Mouse (Mus musculus) heart, adult 2 months (tissue): ENCODE measurements around the gene Zfp423. TPM values are rescaled to one million over a fixed set of nuclear protein-coding genes. Genes with fewer than 3 reads are reported as not detected.
"Not testable (repeated sequence)": the region's sequence is repeated elsewhere in the genome, so short reads cannot be mapped to it uniquely, and the experiment has no call there.

ENCODE experiments used
- DNase-seq, 2 experiments: peaks; one replicate each; pipeline ENCODE4 v3.0.0; 2021
- H3K27ac ChIP-seq: fragments of 200-600 bp; 2 replicates; pipeline ENCODE4 v1.8.1; 2022
- H3K27me3 ChIP-seq: fragments of 200-500 bp; 2 replicates; pipeline ENCODE4 v1.6.1; 2012; ENCODE audit warnings: mild to moderate bottlenecking, low read length, inconsistent platforms, mixed read lengths; ENCODE audit not compliant: control insufficient read depth, insufficient read depth
- H3K36me3 ChIP-seq: fragments of 200-500 bp; 2 replicates; pipeline ENCODE4 v1.6.1; 2012; ENCODE audit warnings: low read length, inconsistent platforms; ENCODE audit not compliant: control insufficient read depth, insufficient read depth
- H3K4me1 ChIP-seq: fragments of 200-500 bp; 2 replicates; pipeline ENCODE4 v1.6.1; 2011; ENCODE audit warnings: low read length; ENCODE audit not compliant: control insufficient read depth, insufficient read depth
- H3K4me3 ChIP-seq: fragments of 200-600 bp; 2 replicates; pipeline ENCODE4 v1.8.1; 2022
- H3K79me2 ChIP-seq: fragments of 200-500 bp; replicated peaks from 2 replicates; pipeline ENCODE4 v1.6.1; 2012; ENCODE audit warnings: mild to moderate bottlenecking, inconsistent platforms, low read length, moderate library complexity, mixed read lengths; ENCODE audit not compliant: control insufficient read depth, insufficient read depth
- H3K9ac ChIP-seq: fragments of 200-500 bp; 2 replicates; pipeline ENCODE4 v1.6.1; 2012; ENCODE audit warnings: low read depth, mild to moderate bottlenecking, control low read depth, inconsistent platforms, low read length, mixed read lengths
- CTCF ChIP-seq: fragments of 200-600 bp; IDR thresholded peaks from 2 replicates; pipeline ENCODE4 v1.8.1; 2022; ENCODE audit warnings: antibody characterized with exemption, mild to moderate bottlenecking, moderate library complexity
- EP300 ChIP-seq: fragments of 200-500 bp; IDR thresholded peaks from 2 replicates; pipeline ENCODE4 v1.6.1; 2011; ENCODE audit warnings: low read depth, low read length, control low read depth; ENCODE audit not compliant: insufficient read depth
- POLR2A ChIP-seq: fragments of 200-500 bp; IDR thresholded peaks from 2 replicates; pipeline ENCODE4 v1.6.1; 2011; ENCODE audit warnings: mild to moderate bottlenecking, low read depth, low read length, control low read depth; ENCODE audit not compliant: insufficient read depth
- WGBS: fragments of 180-500 bp; shearing (Covaris S2); methylation state at CpG from one replicate; pipeline ENCODE4 v1.1.7; 2018; 5-methylcytosine and 5-hydroxymethylcytosine counted together
- intact Hi-C: fragments of 180-260 bp; cut with DNase I; formaldehyde crosslinking; loops from one replicate; pipeline ENCODE4 v1.15.1; 2025
- polyA plus RNA-seq: library from polyadenylated mRNA; depleted of rRNA; stranded (reverse); fragments of >200 nt; gene quantifications from 2 replicates; pipeline ENCODE4 v1.2.3, GENCODE M21; 2012
- total RNA-seq, 2 experiments: library from RNA; stranded (reverse); gene quantifications; 2 replicates each; pipeline ENCODE4 v1.2.3; 2021

The Zfp423 gene
- total and polyA plus RNA-seq, 3 experiments: 4.3 to 5.3 (median 4.8) TPM

DNA sequence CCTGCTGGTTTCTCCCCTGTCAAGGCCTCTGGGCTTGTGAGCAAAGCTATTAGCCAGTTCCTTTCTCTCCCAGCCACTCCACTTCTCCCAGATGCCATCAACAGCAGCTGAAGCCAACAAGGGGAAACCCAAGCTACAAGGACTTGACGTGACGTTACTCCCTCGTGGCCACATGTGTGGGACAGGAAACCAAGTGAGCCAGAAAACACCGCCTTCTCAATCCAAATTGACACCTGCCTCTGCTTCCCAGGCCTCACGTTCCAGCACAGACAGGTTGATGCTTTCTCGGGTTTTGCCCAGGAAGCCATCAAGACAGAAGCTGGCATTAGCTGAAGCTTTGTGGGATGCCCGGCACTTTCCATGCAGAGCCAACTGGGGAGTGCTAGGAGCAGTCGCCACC, 96.3 kb downstream of the Zfp423 start:
- H3K36me3 ChIP-seq: no peaks in the 10 kb centered on the region
- intact Hi-C loops: no loop called here
- no peak overlapping the region for H3K9ac ChIP-seq
- H3K79me2 ChIP-seq: no peaks in the 10 kb centered on the region
- no peak overlapping the region for H3K4me3 ChIP-seq
- no peak for TF ChIP-seq EP300
- TF ChIP-seq POLR2A: no peak
- TF ChIP-seq CTCF: no peak
- H3K4me1 ChIP-seq: peaks cover 2% of the 10 kb centered on the region; the same call in 1 of the 2 replicates
- H3K27ac ChIP-seq: no peak overlapping the region
- H3K27me3 ChIP-seq: no peaks in the 10 kb centered on the region
- no peak for DNase-seq
- 66% methylated on average over 8 of the region's 8 CpGs for WGBS

DNA sequence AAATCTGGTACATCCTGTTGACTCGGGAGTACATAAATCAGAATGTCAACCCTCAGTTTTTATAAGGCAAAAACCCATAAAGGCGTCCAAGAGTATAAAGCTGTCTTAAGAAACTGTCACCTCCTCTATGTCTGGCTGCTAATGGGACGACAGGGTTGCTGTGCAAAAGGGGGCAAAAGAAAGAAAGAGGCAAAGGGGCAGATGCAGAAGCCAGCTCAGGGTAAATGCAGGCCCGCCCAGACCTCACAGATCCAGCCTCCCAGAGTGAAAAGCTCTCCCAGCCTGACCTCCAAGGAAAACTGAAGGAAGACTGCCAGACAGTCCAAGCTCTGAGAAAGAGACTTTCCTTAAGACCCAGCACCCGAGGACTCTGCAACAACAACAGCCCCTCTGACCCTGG, 97.7 kb downstream of the Zfp423 start:
- DNase-seq: no peak
- no peak for TF ChIP-seq EP300
- no peak for TF ChIP-seq CTCF
- no peak for TF ChIP-seq POLR2A
- Histone ChIP-seq H3K4me1 (peaks cover 2% of the 10 kb centered on the region; the same call in 1 of the 2 replicates), H3K4me3 (no peak overlapping the region), H3K27me3 (no peaks in the 10 kb centered on the region), H3K9ac (no peak overlapping the region), H3K36me3 (no peaks in the 10 kb centered on the region), H3K79me2 (no peaks in the 10 kb centered on the region), H3K27ac (no peak overlapping the region)
- 70% methylated on average over 5 of the region's 5 CpGs for WGBS
- intact Hi-C loops: no loop called here

DNA sequence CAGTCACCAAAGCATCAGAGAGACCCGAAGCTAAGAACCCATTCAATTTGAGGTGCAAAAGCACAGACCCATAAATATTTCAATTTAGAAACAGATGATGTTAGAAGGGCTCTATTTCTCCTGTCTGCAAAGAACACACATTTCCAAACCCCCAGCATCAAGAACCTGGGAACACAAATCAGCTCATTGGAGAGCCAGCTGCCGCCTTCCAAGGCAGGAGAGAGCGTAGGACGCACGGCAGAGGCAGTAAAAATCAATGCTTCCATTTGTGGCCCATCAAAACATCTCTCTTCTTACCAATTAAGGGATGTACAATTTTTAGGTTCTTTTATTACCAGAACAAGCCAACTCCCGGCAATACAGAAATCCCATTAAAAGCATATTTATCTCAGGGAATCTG, 98.5 kb downstream of the Zfp423 start:
- Histone ChIP-seq H3K9ac (no peak overlapping the region), H3K27me3 (no peaks in the 10 kb centered on the region), H3K4me3 (no peak overlapping the region), H3K27ac (no peak overlapping the region), H3K36me3 (no peaks in the 10 kb centered on the region), H3K79me2 (no peaks in the 10 kb centered on the region), H3K4me1 (peaks cover 2% of the 10 kb centered on the region; the same call in 1 of the 2 replicates)
- intact Hi-C loops: no loop called here
- no peak for DNase-seq
- 92% methylated on average over 6 of the region's 6 CpGs for WGBS
- no peak for TF ChIP-seq POLR2A

DNA sequence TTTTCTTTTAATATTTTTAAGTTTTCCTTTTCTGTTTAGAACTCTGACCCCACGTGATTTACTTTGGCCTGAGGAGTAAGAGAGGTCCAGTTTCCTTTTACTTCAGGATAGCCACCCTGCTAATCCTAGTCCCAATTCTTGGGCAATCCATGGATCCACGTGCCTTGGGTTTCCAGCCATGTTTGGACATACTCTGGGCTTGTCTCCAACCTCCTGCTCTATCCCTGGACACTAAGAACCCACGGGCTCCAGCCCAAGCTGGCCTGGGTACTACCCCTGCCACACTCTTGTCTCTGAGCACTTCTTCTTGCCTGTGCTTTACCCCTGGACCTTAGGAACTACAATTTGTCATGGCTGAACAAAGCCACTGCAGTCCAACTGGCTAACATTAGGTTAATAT, 107.5 kb downstream of the Zfp423 start:
- Histone ChIP-seq H3K4me3 (no peak overlapping the region), H3K4me1 (peaks cover 2% of the 10 kb centered on the region; the same call in 1 of the 2 replicates), H3K36me3 (no peaks in the 10 kb centered on the region), H3K27me3 (no peaks in the 10 kb centered on the region), H3K79me2 (no peaks in the 10 kb centered on the region), H3K9ac (no peak overlapping the region), H3K27ac (no peak overlapping the region)
- DNase-seq: peak in 1 of 2 experiments; percentile 19
- WGBS: 66% methylated on average over 3 of the region's 3 CpGs
- TF ChIP-seq POLR2A: no peak
- TF ChIP-seq EP300: no peak
- no peak for TF ChIP-seq CTCF
- intact Hi-C loops: no loop called here

DNA sequence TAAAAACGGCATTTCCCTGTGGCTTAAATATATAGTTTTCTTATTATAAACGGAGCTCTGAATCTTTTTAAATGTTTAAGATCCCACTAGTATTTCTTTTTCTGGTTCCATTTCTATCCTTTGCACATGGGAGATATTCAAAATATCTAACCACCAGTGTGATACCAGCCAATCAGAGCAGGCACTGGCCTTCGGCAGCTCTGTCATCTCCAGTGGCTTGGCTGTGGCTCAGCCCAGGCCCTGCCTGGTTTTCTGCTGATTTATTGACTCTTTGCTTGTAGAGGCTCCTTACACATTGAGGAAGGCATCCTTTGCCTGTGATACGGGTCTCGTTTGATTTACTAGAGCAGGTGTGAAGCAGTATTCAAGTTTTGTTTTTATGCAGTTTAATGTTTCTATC, 108.0 kb downstream of the Zfp423 start:
- no peak overlapping the region for H3K9ac ChIP-seq
- TF ChIP-seq CTCF (no peak), POLR2A (no peak), EP300 (no peak)
- peaks cover 2% of the 10 kb centered on the region; the same call in 1 of the 2 replicates for H3K4me1 ChIP-seq
- no peaks in the 10 kb centered on the region for H3K79me2 ChIP-seq
- intact Hi-C loops: no loop called here
- H3K36me3 ChIP-seq: no peaks in the 10 kb centered on the region
- H3K27me3 ChIP-seq: no peaks in the 10 kb centered on the region
- 91% methylated on average over 5 of the region's 5 CpGs for WGBS
- DNase-seq: no peak
- H3K4me3 ChIP-seq: no peak overlapping the region
- no peak overlapping the region for H3K27ac ChIP-seq

DNA sequence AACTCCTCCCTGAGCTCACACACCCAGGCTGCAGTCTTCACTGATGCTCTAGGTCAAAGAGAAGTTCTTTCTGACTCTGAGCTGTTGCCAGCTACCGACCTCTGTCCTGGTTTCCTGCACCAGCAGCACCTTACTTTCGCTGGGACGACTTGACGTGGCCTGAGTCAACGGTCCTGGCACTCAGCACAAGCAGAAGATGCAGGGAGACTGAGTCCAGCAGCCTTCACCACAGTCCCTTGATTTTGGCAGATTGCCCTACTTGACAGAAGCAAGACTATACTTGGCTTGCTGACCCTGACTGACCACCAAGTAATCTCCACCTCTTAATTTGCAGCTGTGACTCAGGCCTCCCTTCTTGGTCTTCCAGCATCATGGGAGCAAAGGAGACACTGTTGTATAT, 110.6 kb downstream of the Zfp423 start:
- no peak overlapping the region for H3K27ac ChIP-seq
- H3K79me2 ChIP-seq: no peaks in the 10 kb centered on the region
- WGBS: 65% methylated on average over 5 of the region's 5 CpGs
- H3K27me3 ChIP-seq: no peaks in the 10 kb centered on the region
- no peaks in the 10 kb centered on the region for H3K36me3 ChIP-seq
- peaks cover 2% of the 10 kb centered on the region; the same call in 1 of the 2 replicates for H3K4me1 ChIP-seq
- no peak overlapping the region for H3K4me3 ChIP-seq
- intact Hi-C loops: no loop called here
- DNase-seq: no peak
- TF ChIP-seq EP300 (no peak), CTCF (no peak), POLR2A (no peak)
- H3K9ac ChIP-seq: no peak overlapping the region

DNA sequence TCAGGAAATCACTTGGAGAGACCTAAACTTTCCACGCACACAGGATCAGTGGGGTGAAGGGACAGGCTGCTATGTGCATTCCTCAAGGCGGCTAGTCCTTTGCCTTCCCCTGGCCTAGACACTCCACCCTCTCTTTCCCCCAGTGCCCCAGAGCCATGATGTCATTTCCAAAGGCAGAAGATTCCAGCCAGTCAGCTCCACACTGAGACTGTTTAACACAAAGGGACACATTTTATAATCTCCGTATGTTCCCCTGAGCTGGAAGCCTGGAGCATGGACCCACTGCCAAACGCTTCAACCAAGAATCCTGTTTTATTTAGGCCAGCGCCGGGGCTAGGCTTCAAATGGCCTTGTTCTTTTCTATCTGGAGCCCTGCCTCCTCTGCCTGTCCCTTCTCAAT, 111.6 kb downstream of the Zfp423 start:
- intact Hi-C loops: no loop called here
- Histone ChIP-seq H3K4me1 (peaks cover 2% of the 10 kb centered on the region; the same call in 1 of the 2 replicates), H3K4me3 (no peak overlapping the region), H3K9ac (no peak overlapping the region), H3K79me2 (no peaks in the 10 kb centered on the region), H3K36me3 (no peaks in the 10 kb centered on the region), H3K27me3 (no peaks in the 10 kb centered on the region), H3K27ac (no peak overlapping the region)
- 59% methylated on average over 6 of the region's 6 CpGs for WGBS
- DNase-seq: peak in 1 of 2 experiments; percentile 23
- no peak for TF ChIP-seq CTCF
- TF ChIP-seq EP300: no peak
- TF ChIP-seq POLR2A: no peak

DNA sequence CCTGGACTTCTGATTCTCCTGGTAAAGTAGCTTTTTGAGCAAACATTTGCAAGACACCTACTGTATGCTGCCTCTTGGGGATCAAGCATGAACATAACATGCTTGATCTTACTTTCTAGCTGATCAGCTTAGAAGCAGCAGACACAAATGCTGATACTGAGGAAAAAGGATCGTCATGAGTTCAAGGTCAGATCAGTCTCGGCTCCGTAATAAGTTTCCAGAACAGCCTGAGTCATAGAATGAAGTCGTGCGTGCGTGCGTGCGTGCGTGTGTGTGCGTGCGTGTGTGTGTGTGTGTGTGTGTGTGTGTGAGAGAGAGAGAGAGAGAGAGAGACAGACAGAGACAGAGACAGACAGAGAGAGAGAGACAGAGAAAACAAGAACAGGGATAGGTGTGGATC, 117.3 kb downstream of the Zfp423 start:
- DNase-seq, H3K4me3 ChIP-seq, H3K4me1 ChIP-seq, H3K36me3 ChIP-seq, H3K27me3 ChIP-seq, H3K9ac ChIP-seq, intact Hi-C loops, H3K79me2 ChIP-seq, H3K27ac ChIP-seq: not testable (repeated sequence)
- 85% methylated on average over 11 of the region's 11 CpGs for WGBS
